Mouse (Mus musculus): Measurements from ENCODE around the gene Prickle2. TPM values are rescaled to one million over a fixed set of nuclear protein-coding genes. Genes with fewer than 3 reads are reported as not detected.

Prickle2 gene
- polyA plus RNA-seq, 1 experiment from 2014 or later = 9.1 TPM

DNA sequence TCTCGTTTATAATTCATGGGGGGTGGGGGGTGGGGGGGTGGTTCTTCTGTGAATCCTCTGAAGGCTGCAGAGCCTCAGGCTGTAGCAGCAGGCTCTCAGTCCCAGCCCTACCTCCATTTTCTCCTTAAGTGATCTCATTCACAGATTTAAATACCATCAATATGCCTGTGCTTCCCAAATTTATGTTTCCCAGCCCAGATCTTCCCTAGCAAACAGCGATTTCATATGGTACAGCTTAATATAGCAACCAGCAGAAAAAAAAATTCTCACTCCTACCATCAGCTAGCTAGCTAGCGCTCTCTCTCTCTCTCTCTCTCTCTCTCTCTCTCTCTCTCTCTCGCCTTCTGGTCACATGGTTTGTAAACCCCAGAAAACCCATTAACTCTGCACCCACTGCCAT lies 42.5 kb downstream of the Prickle2 start:
- Histone ChIP-seq H3K4me2 (replicated peaks) (no peak overlapping the region), H3K4me3 (no peak overlapping the region), H3K27me3 (no peaks in the 10 kb centered on the region), H3K4me1 (peaks cover 22% of the 10 kb centered on the region), H3K36me3 (no peaks in the 10 kb centered on the region), H3K9ac (replicated peaks) (no peak overlapping the region), H3K27ac (replicated peaks) (peak overlapping the region; percentile 63), H3K9me3 (no peaks in the 10 kb centered on the region)
- whole genome bisulfite sequencing = 51% methylated on average over 4 of the region's 4 CpGs
- peak; percentile 57; the same call in 1 of the 2 replicates for ATAC-seq (replicated peaks)

DNA sequence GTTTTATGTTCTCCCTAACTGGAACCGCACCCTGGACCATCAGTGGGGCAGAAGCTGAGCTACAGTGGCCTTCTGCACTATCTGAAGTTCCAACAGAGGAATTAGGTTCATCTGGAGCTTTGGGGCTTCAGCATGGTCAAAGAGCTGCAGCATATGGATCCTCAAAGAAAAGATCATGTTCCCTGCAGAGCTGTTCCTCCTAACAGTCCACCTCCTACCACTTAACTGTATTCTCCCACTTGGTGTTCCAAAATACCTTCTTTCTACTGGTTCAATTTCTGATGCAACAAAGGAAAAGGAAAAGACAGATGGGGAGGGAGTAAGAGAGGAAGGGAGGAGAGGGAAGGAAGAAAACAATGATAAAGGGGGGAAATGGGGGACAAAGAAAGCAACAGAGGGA lies 56.9 kb downstream of the Prickle2 start:
- H3K9ac ChIP-seq (replicated peaks) = no peak overlapping the region
- no peaks in the 10 kb centered on the region for H3K36me3 ChIP-seq
- no peak for ATAC-seq (replicated peaks)
- H3K4me3 ChIP-seq = no peak overlapping the region
- no peak overlapping the region for H3K27ac ChIP-seq (replicated peaks)
- no peaks in the 10 kb centered on the region for H3K27me3 ChIP-seq
- H3K9me3 ChIP-seq = no peaks in the 10 kb centered on the region
- H3K4me1 ChIP-seq = no peaks in the 10 kb centered on the region
- H3K4me2 ChIP-seq (replicated peaks) = no peak overlapping the region
- WGBS = 76% methylated on average over 1 of the region's 1 CpGs

DNA sequence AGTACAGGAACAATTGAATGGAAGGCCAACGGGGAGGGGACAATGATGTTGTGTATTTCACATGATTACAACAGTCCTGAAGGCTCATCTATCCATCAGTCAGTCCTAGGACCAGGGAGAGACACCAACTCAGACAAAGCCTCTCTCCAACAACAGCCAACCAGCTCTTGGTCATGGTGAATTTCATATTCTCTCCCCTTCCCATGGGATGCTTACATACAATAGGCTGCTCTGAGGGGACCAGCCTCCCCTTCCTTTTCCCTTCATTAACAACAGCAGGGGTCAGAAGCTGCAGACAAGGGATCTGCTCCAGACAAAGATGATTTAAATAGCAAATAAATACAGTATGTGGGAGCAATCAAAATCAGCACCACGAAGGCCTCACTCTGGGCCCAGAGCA lies 57.4 kb downstream of the Prickle2 start:
- 29% methylated on average over 2 of the region's 2 CpGs for WGBS
- Histone ChIP-seq H3K4me1 (no peaks in the 10 kb centered on the region), H3K4me3 (no peak overlapping the region), H3K9ac (replicated peaks) (no peak overlapping the region), H3K27ac (replicated peaks) (no peak overlapping the region), H3K9me3 (no peaks in the 10 kb centered on the region), H3K27me3 (no peaks in the 10 kb centered on the region), H3K36me3 (no peaks in the 10 kb centered on the region), H3K4me2 (replicated peaks) (no peak overlapping the region)
- ATAC-seq (replicated peaks) = no peak

DNA sequence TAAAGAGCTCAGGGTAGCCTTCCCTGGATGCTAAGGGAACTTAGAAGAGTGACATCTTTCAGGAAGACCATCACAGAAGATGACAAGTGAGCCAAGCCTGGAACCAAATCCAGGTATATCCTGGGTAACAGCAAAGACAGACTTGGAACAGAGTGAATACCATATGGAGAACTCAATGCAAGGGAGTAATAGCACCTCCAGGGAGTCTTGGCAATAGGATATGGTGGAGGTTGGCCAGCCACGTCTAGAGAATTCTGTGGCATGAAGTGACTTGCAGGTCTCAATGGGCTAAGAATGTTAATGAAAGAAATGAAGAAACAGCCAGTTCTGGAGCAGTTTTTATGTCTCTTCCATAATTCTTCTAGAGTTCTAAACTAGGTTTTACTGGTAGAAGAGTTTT lies 63.0 kb downstream of the Prickle2 start:
- WGBS = 46% methylated on average over 1 of the region's 1 CpGs
- ATAC-seq (replicated peaks) = no peak
- Histone ChIP-seq H3K36me3 (no peaks in the 10 kb centered on the region), H3K9me3 (no peaks in the 10 kb centered on the region), H3K27ac (replicated peaks) (no peak overlapping the region), H3K4me3 (no peak overlapping the region), H3K4me2 (replicated peaks) (no peak overlapping the region), H3K4me1 (peaks cover 5% of the 10 kb centered on the region; the same call in 1 of the 2 replicates), H3K27me3 (no peaks in the 10 kb centered on the region), H3K9ac (replicated peaks) (no peak overlapping the region)

DNA sequence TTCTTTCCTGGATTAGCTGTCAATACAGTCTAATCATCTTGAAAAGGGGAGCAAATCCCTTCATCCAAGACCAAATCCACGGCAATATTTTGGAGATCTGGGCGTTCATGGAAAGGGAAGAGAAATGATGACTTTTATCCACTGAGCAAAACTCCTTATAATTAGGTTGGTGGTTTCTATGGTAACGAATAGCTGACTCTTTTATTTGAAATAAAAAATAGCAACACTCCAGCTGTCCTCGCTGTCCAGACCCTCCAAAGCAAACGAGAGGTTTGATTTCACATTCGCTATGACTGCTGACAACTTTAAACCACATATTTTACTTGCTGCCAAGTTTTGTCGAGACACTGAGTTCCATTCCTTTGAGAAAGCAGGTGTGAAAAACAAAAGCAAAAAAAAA lies 64.0 kb downstream of the Prickle2 start:
- Histone ChIP-seq H3K4me3 (no peak overlapping the region), H3K4me2 (replicated peaks) (no peak overlapping the region), H3K27me3 (no peaks in the 10 kb centered on the region), H3K27ac (replicated peaks) (no peak overlapping the region), H3K9ac (replicated peaks) (no peak overlapping the region), H3K9me3 (no peaks in the 10 kb centered on the region), H3K36me3 (no peaks in the 10 kb centered on the region), H3K4me1 (peaks cover 5% of the 10 kb centered on the region; the same call in 1 of the 2 replicates)
- WGBS = 33% methylated on average over 7 of the region's 7 CpGs
- ATAC-seq (replicated peaks) = no peak

DNA sequence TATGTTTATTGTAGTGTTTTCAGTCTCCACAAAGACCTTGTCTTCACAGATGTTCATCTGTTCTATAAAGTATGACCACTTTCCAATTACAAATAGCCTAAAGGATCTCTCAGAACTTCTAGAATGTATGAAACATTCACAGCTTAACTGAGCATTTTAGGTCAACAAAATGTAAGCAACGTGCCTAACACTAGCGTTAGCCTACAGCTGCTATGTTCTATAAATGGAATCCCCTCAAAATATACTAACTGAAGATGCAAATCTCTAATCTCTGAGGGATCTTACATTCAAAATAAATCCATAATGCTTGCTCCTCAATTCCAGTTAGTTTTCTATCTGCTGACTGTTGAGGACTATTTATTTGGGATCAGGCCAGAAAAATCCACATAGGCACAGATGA lies 65.1 kb downstream of the Prickle2 start:
- no peaks in the 10 kb centered on the region for H3K27me3 ChIP-seq
- H3K36me3 ChIP-seq = no peaks in the 10 kb centered on the region
- no peak overlapping the region for H3K9ac ChIP-seq (replicated peaks)
- H3K4me3 ChIP-seq = no peak overlapping the region
- no peak overlapping the region for H3K4me2 ChIP-seq (replicated peaks)
- no peak overlapping the region for H3K27ac ChIP-seq (replicated peaks)
- 80% methylated on average over 2 of the region's 2 CpGs for WGBS
- peaks cover 5% of the 10 kb centered on the region; the same call in 1 of the 2 replicates for H3K4me1 ChIP-seq
- no peak for ATAC-seq (replicated peaks)
- H3K9me3 ChIP-seq = no peaks in the 10 kb centered on the region

DNA sequence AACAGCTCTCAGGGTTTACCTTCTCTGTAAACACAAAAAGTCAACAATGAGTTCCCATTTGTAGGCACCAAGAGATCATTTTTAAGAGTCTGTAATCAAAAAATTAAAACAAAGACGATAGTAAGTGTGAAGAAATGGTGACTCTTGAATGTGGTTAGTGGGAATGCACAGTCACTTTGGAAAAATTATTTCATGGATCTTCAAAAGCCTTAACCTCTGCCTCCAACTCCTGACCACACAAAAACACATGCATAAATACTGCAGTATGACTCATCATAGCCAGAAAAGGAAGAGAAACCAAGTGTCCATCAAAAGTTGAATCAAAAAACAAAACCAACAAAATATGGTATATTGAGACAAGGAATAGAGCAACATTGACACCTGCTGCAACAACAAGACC lies 69.5 kb downstream of the Prickle2 start:
- no peaks in the 10 kb centered on the region for H3K4me1 ChIP-seq
- no peak overlapping the region for H3K4me2 ChIP-seq (replicated peaks)
- no peak overlapping the region for H3K4me3 ChIP-seq
- no peaks in the 10 kb centered on the region for H3K27me3 ChIP-seq
- no peak overlapping the region for H3K27ac ChIP-seq (replicated peaks)
- ATAC-seq (replicated peaks) = no peak
- WGBS = 81% methylated on average over 1 of the region's 1 CpGs
- H3K9ac ChIP-seq (replicated peaks) = no peak overlapping the region
- H3K36me3 ChIP-seq = no peaks in the 10 kb centered on the region
- no peaks in the 10 kb centered on the region for H3K9me3 ChIP-seq

DNA sequence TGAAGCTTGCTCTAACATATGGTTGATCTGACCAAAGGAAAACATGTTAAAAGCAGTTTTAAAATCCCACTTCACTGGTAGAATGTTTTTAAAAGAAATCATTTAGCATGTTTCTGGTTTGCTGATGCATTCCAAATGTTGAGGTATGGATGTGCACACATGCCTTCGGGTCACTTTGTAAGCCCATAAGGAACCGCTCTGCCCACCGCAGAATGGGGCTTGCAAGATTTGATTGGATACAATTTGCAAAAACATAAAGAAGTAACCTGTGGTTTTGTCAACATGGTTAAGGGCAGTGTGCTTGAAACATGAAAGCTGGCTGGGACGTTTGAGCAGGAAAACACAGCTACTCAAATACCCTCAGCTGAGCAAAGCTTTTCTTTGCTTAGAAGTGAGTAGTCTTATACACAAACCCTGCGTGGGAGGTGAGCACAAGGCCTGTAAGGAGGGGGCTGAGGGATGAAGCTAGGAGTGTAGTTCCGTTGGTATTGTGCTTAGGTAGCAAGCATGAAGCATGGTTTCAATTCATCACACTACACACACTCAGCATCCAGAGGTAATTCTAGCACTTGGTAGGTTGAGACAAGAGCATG lies 71.0 kb downstream of the Prickle2 start:
- Histone ChIP-seq H3K27ac (replicated peaks) (no peak overlapping the region), H3K9ac (replicated peaks) (no peak overlapping the region), H3K4me3 (no peak overlapping the region), H3K27me3 (no peaks in the 10 kb centered on the region), H3K36me3 (no peaks in the 10 kb centered on the region), H3K4me1 (no peaks in the 10 kb centered on the region), H3K9me3 (no peaks in the 10 kb centered on the region), H3K4me2 (replicated peaks) (no peak overlapping the region)
- no peak for ATAC-seq (replicated peaks)
- 77% methylated on average over 6 of the region's 6 CpGs for WGBS

DNA sequence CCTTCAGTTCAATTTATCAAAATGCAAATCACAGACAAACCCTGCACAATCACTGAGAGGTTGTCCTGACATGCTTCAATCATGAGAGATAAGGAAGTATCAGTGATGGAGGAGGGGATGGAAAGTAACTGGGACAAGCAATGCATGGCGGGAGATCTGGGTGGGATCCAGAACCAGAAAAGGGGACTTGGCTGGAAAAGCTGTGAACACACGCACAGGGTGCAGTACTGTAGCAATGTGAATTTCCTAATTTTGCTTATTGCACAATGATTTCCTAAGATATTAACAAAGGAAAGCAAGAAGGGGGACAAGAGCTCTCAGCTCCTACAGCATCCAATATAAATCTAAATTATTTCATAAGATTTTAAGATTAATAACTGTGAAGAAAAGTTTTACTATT lies 75.0 kb downstream of the Prickle2 start:
- Histone ChIP-seq H3K27ac (replicated peaks) (no peak overlapping the region), H3K4me3 (no peak overlapping the region), H3K4me2 (replicated peaks) (no peak overlapping the region), H3K9ac (replicated peaks) (no peak overlapping the region), H3K9me3 (no peaks in the 10 kb centered on the region), H3K4me1 (no peaks in the 10 kb centered on the region), H3K36me3 (no peaks in the 10 kb centered on the region), H3K27me3 (no peaks in the 10 kb centered on the region)
- no peak for ATAC-seq (replicated peaks)
- WGBS = 85% methylated on average over 2 of the region's 2 CpGs

DNA sequence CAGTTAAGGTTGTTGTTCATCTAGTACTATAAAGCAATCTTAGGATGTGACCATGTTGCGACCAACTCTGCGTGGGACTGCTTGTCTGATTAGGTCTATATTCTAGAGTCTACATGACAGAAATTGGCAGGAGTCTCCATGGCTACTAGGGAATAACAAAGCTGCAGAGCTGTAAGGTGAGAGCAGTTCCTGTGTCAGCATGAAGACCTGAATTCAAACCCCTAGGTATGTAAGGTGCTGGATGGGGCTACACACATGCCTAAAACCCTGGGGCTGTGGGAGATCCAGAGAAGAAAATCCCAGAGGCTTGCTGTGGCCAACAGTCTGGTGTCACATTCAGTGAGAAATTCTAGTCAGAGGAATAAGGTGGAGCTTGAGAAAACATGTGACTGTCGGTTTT lies 78.2 kb downstream of the Prickle2 start:
- WGBS = 88% methylated on average over 3 of the region's 3 CpGs
- no peak overlapping the region for H3K27ac ChIP-seq (replicated peaks)

DNA sequence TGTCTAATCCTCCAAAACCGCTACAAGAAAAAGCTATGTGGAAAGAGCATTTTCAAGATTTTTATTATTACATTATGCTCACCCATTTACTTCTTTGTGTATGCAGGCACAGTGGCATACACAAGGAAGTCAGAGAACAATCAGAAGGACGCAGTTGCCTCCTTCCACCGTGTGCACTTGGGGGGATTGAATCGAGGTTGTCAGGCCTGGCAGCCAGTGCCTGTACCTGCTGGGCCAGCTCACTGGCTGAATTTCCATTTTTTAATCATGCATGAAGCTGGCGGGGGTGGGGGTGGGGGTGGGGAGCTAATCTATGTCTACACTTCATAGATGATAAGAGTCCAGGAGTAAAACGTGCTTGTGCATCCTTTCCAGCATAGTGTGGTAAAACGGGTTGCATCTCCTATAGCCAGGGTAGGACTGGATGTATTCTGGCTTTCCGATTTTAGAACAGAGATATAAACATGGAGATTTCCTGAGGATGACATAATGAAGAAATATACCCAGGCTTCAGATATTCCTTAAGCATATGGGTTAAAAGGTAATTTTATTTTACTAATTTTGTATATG lies 78.8 kb downstream of the Prickle2 start:
- H3K27ac ChIP-seq (replicated peaks) = no peak overlapping the region
- 68% methylated on average over 8 of the region's 8 CpGs for WGBS
- ATAC-seq (replicated peaks) = no peak

More for the DNA sequence above, 78.2 kb downstream of the Prickle2 start:
- Histone ChIP-seq H3K9ac (replicated peaks) (no peak overlapping the region), H3K4me2 (replicated peaks) (no peak overlapping the region), H3K36me3 (no peaks in the 10 kb centered on the region), H3K4me3 (no peak overlapping the region), H3K4me1 (no peaks in the 10 kb centered on the region), H3K27me3 (no peaks in the 10 kb centered on the region), H3K9me3 (no peaks in the 10 kb centered on the region)
- no peak for ATAC-seq (replicated peaks)

DNA sequence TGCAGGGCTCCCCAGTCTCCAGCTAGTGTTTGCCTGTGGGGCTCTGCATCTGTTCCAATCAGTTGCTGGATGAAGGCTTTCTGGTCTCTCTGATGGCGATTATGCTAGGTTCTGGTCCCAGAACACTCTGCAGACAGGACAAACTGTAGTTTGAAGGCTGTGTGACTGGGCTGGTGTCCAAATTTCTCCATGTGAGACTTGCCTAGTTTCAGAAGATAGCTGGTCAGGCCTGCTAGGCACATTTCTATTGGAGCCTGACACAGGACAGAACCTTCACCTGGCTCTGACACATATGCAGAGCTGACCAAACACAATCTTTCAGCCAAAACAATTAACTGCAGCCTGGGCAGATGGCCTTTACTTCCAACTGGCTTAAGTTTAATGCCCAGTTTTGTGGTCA lies 80.0 kb downstream of the Prickle2 start:
- Histone ChIP-seq H3K4me2 (replicated peaks) (no peak overlapping the region), H3K27me3 (no peaks in the 10 kb centered on the region), H3K4me3 (no peak overlapping the region), H3K36me3 (no peaks in the 10 kb centered on the region), H3K27ac (replicated peaks) (no peak overlapping the region), H3K9ac (replicated peaks) (no peak overlapping the region), H3K9me3 (no peaks in the 10 kb centered on the region), H3K4me1 (no peaks in the 10 kb centered on the region)
- no peak for ATAC-seq (replicated peaks)
- WGBS = 67% methylated on average over 1 of the region's 1 CpGs

More for the DNA sequence above, 78.8 kb downstream of the Prickle2 start:
- no peak overlapping the region for H3K9ac ChIP-seq (replicated peaks)
- H3K27me3 ChIP-seq = no peaks in the 10 kb centered on the region
- H3K4me2 ChIP-seq (replicated peaks) = no peak overlapping the region
- H3K9me3 ChIP-seq = no peaks in the 10 kb centered on the region
- no peaks in the 10 kb centered on the region for H3K4me1 ChIP-seq
- H3K36me3 ChIP-seq = no peaks in the 10 kb centered on the region
- no peak overlapping the region for H3K4me3 ChIP-seq

DNA sequence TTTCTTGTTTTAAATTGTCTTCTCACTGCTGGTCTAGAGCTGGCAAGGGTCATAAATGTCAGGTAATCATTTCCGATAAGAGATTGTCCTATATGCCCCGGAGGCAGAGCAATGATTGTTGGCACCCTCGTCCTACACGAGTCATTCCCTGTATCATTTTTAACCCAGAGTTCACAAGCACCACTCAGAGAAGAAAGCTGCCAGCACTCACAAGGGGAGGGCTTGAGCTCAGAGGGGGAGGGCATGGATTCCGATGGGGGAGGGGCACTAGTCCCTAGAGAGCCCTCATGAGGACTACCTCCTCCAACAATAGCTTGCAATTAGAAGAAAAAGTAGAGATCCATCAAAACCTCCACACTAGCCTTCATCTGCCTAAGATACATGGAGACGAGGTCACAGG lies 81.6 kb downstream of the Prickle2 start:
- WGBS = 69% methylated on average over 6 of the region's 6 CpGs
- Histone ChIP-seq H3K4me2 (replicated peaks) (no peak overlapping the region), H3K27ac (replicated peaks) (no peak overlapping the region), H3K9ac (replicated peaks) (no peak overlapping the region), H3K4me1 (no peaks in the 10 kb centered on the region), H3K36me3 (no peaks in the 10 kb centered on the region), H3K27me3 (no peaks in the 10 kb centered on the region), H3K9me3 (no peaks in the 10 kb centered on the region), H3K4me3 (no peak overlapping the region)
- ATAC-seq (replicated peaks) = no peak

Data from forebrain, embryonic 15.5 days (tissue).